Mouse (Mus musculus) lung, embryonic 16.5 days (tissue): ENCODE data around the gene Phf23. TPM values are rescaled to one million over a fixed set of nuclear protein-coding genes. Genes with fewer than 3 reads are reported as not detected.
A peak's percentile ranks its signal among the peaks of the same experiment; 100 is the strongest.
"Not testable (repeated sequence)": the region's sequence is repeated elsewhere in the genome, so short reads cannot be mapped to it uniquely, and the experiment has no call there.

ENCODE experiments used
- ATAC-seq: fragments of 200-750 bp; cut with Nextera tagmentation; 2 replicates; pipeline ENCODE4 v1.8.0; 2017; ENCODE audit warnings: low read depth, mild to moderate bottlenecking, moderate library complexity
- H3K27ac ChIP-seq: fragments of 300-500 bp; sonication (generic); 2 replicates; pipeline ENCODE4 v1.5.1; 2014; ENCODE audit warnings: mild to moderate bottlenecking, control low read depth, low read length
- H3K27me3 ChIP-seq: fragments of 300-500 bp; sonication (generic); 2 replicates; pipeline ENCODE4 v1.6.1; 2014; ENCODE audit warnings: low read depth, low read length, mixed read lengths; ENCODE audit not compliant: control insufficient read depth, insufficient read depth
- H3K36me3 ChIP-seq: fragments of 300-500 bp; sonication (generic); 2 replicates; pipeline ENCODE4 v1.6.1; 2014; ENCODE audit warnings: low read length; ENCODE audit not compliant: control insufficient read depth, insufficient read depth
- H3K4me1 ChIP-seq: fragments of 300-500 bp; sonication (generic); replicated peaks from 2 replicates; pipeline ENCODE4 v1.6.1; 2014; ENCODE audit warnings: low read length, mixed read lengths; ENCODE audit not compliant: control insufficient read depth, insufficient read depth
- H3K4me2 ChIP-seq: fragments of 300-500 bp; sonication (generic); 2 replicates; pipeline ENCODE4 v1.6.1; 2014; ENCODE audit warnings: low read depth, low read length, control low read depth
- H3K4me3 ChIP-seq: fragments of 300-500 bp; sonication (generic); 2 replicates; pipeline ENCODE4 v1.5.1; 2014; ENCODE audit warnings: mild to moderate bottlenecking, low read length, control low read depth
- H3K9ac ChIP-seq: fragments of 300-500 bp; sonication (generic); 2 replicates; pipeline ENCODE4 v1.6.1; 2014; ENCODE audit warnings: low read length, control low read depth
- H3K9me3 ChIP-seq: fragments of 300-500 bp; sonication (generic); 2 replicates; pipeline ENCODE4 v1.6.1; 2016; ENCODE audit warnings: low read length; ENCODE audit not compliant: control insufficient read depth
- WGBS: fragments of 180-500 bp; shearing (Covaris S2); extraction: QIAGEN DNeasy Blood & Tissue Kit; methylation state at CpG from one replicate; pipeline ENCODE4 v1.1.7; 2014; 5-methylcytosine and 5-hydroxymethylcytosine counted together
- polyA plus RNA-seq: library from polyadenylated mRNA; unstranded; fragments of >200 nt; fragmentation: Nextera tagmentation; extraction: Ambion mirVana; gene quantifications from 2 replicates; pipeline ENCODE4 v1.2.1, GENCODE M21; 2015

Phf23 gene
- polyA plus RNA-seq, 1 experiment from 2014 or later: 59.5 TPM

GRCm38 (mm10) chr11:69955618-69956017, 40.0 kb upstream of the Phf23 start:
- not testable (repeated sequence) for H3K9ac ChIP-seq, H3K9me3 ChIP-seq, H3K36me3 ChIP-seq, H3K4me1 ChIP-seq, H3K4me3 ChIP-seq, H3K27ac ChIP-seq, H3K27me3 ChIP-seq, H3K4me2 ChIP-seq, ATAC-seq
- WGBS: 68% methylated on average over 4 of the region's 4 CpGs

- Histone ChIP-seq H3K27ac (no peak overlapping the region), H3K4me1 (no peaks in the 10 kb centered on the region), H3K4me3 (no peak overlapping the region), H3K27me3 (no peaks in the 10 kb centered on the region), H3K4me2 (no peak overlapping the region), H3K9me3 (no peaks in the 10 kb centered on the region), H3K36me3 (no peaks in the 10 kb centered on the region), H3K9ac (no peak overlapping the region)
- WGBS: 76% methylated on average over 1 of the region's 1 CpGs
- no peak for ATAC-seq
These were observed 39.4 kb upstream of the Phf23 start for GRCm38 (mm10) chr11:69956218-69956617.

- H3K36me3 ChIP-seq: no peaks in the 10 kb centered on the region
- ATAC-seq: no peak
- H3K4me3 ChIP-seq: no peak overlapping the region
- no peak overlapping the region for H3K4me2 ChIP-seq
- H3K9ac ChIP-seq: no peak overlapping the region
- no peaks in the 10 kb centered on the region for H3K4me1 ChIP-seq
- 40% methylated on average over 5 of the region's 5 CpGs for WGBS
- peaks cover 21% of the 10 kb centered on the region for H3K27me3 ChIP-seq
- no peaks in the 10 kb centered on the region for H3K9me3 ChIP-seq
- H3K27ac ChIP-seq: no peak overlapping the region
These were observed 35.0 kb upstream of the Phf23 start for GRCm38 (mm10) chr11:69960616-69961015.

- Histone ChIP-seq H3K4me3 (no peak overlapping the region), H3K27me3 (peaks cover 33% of the 10 kb centered on the region), H3K36me3 (no peaks in the 10 kb centered on the region), H3K9ac (no peak overlapping the region), H3K27ac (no peak overlapping the region), H3K4me1 (peaks cover 6% of the 10 kb centered on the region), H3K4me2 (no peak overlapping the region), H3K9me3 (no peaks in the 10 kb centered on the region)
- no peak for ATAC-seq
- 30% methylated on average over 5 of the region's 5 CpGs for WGBS
These were observed 33.7 kb upstream of the Phf23 start for GRCm38 (mm10) chr11:69961841-69962240.

GRCm38 (mm10) chr11:69964650-69965270, 30.8 kb upstream of the Phf23 start, which contains the start of gene Cldn7:
Cldn7 (plus strand) TSS chr11:69964779.
- H3K4me1 ChIP-seq: peaks cover 8% of the 10 kb centered on the region
- H3K9me3 ChIP-seq: no peaks in the 10 kb centered on the region
- peak within 1 kb of the TSS; percentile 73 for H3K9ac ChIP-seq
- peaks cover 37% of the 10 kb centered on the region for H3K27me3 ChIP-seq
- ATAC-seq: 0 out of 2 replicates have a peak, but pooled peaks have one; percentile 11
- peak within 1 kb of the TSS; percentile 60 for H3K4me2 ChIP-seq
- peak within 1 kb of the TSS; percentile 87 for H3K27ac ChIP-seq
- WGBS: 6% methylated on average over 24 of the region's 24 CpGs
- H3K4me3 ChIP-seq: peak within 1 kb of the TSS; percentile 60
- H3K36me3 ChIP-seq: peaks cover 13% of the 10 kb centered on the region

GRCm38 (mm10) chr11:69965271-69966005, 30.1 kb upstream of the Phf23 start:
- peak; percentile 87 for ATAC-seq
- Histone ChIP-seq H3K27ac (peak overlapping the region; percentile 87), H3K4me2 (peak overlapping the region; percentile 60), H3K9me3 (no peaks in the 10 kb centered on the region), H3K27me3 (peaks cover 37% of the 10 kb centered on the region), H3K9ac (peak overlapping the region; percentile 73), H3K4me1 (peaks cover 8% of the 10 kb centered on the region), H3K36me3 (peaks cover 18% of the 10 kb centered on the region), H3K4me3 (peak overlapping the region; percentile 60)
- WGBS: 2% methylated on average over 47 of the region's 49 CpGs

GRCm38 (mm10) chr11:69966006-69966859, 29.3 kb upstream of the Phf23 start:
- Histone ChIP-seq H3K27me3 (peaks cover 37% of the 10 kb centered on the region), H3K4me1 (peaks cover 8% of the 10 kb centered on the region), H3K27ac (peak overlapping the region; percentile 86), H3K9ac (peak overlapping the region; percentile 73), H3K36me3 (peaks cover 21% of the 10 kb centered on the region), H3K4me2 (peak overlapping the region; percentile 60), H3K9me3 (no peaks in the 10 kb centered on the region), H3K4me3 (peak overlapping the region; percentile 60)
- ATAC-seq: peak; percentile 66
- WGBS: under 1% methylated on average over 59 of the region's 59 CpGs

- no peak for ATAC-seq
- Histone ChIP-seq H3K27ac (peak overlapping the region; percentile 86), H3K4me3 (peak overlapping the region; percentile 60), H3K9me3 (no peaks in the 10 kb centered on the region), H3K9ac (peak overlapping the region; percentile 73), H3K27me3 (peaks cover 37% of the 10 kb centered on the region), H3K4me1 (peaks cover 8% of the 10 kb centered on the region), H3K36me3 (peaks cover 21% of the 10 kb centered on the region), H3K4me2 (peak overlapping the region; percentile 60)
- WGBS: 33% methylated on average over 17 of the region's 17 CpGs
These were observed 28.6 kb upstream of the Phf23 start for GRCm38 (mm10) chr11:69966860-69967517.
